Mouse (Mus musculus) forebrain, embryonic 11.5 days (tissue): ENCODE measurements around the gene Zmym1. TPM values are rescaled to one million over a fixed set of nuclear protein-coding genes. Genes with fewer than 3 reads are reported as not detected.

Experiments
- ATAC-seq: fragments of 200-750 bp; cut with Nextera tagmentation; replicated peaks from 2 replicates; pipeline ENCODE4 v1.8.0; 2017; ENCODE audit warnings: moderate TSS enrichment; ENCODE audit not compliant: low FRiP score
- DNase-seq: peaks from one replicate; pipeline ENCODE4 v3.0.0-alpha.2; 2017; ENCODE audit warnings: low spot score
- H3K27ac ChIP-seq: fragments of 300-500 bp; sonication (generic); 2 replicates; pipeline ENCODE4 v1.5.1; 2014; ENCODE audit warnings: low read depth, low read length
- H3K27me3 ChIP-seq: fragments of 300-500 bp; sonication (generic); 2 replicates; pipeline ENCODE4 v1.6.1; 2014; ENCODE audit warnings: mild to moderate bottlenecking, low read length, mixed read lengths; ENCODE audit not compliant: control insufficient read depth, insufficient read depth
- H3K36me3 ChIP-seq: fragments of 300-500 bp; sonication (generic); 2 replicates; pipeline ENCODE4 v1.6.1; 2014; ENCODE audit warnings: mild to moderate bottlenecking, low read length, moderate library complexity, mixed read lengths; ENCODE audit not compliant: control insufficient read depth, insufficient read depth
- H3K4me1 ChIP-seq: fragments of 300-500 bp; sonication (generic); replicated peaks from 2 replicates; pipeline ENCODE4 v1.6.1; 2014; ENCODE audit warnings: low read length, mixed read lengths; ENCODE audit not compliant: control insufficient read depth, insufficient read depth
- H3K4me2 ChIP-seq: fragments of 300-500 bp; sonication (generic); 2 replicates; pipeline ENCODE4 v1.6.1; 2014; ENCODE audit warnings: low read depth, mild to moderate bottlenecking, low read length, moderate library complexity, mixed read lengths; ENCODE audit not compliant: severe bottlenecking
- H3K4me3 ChIP-seq: fragments of 300-500 bp; sonication (generic); 2 replicates; pipeline ENCODE4 v1.5.1; 2014; ENCODE audit warnings: low read depth, low read length
- H3K9ac ChIP-seq: fragments of 300-500 bp; sonication (generic); 2 replicates; pipeline ENCODE4 v1.6.1; 2014; ENCODE audit warnings: low read length
- H3K9me3 ChIP-seq: fragments of 300-500 bp; sonication (generic); 2 replicates; pipeline ENCODE4 v1.6.1; 2016; ENCODE audit warnings: low read length, mixed read lengths; ENCODE audit not compliant: control insufficient read depth
- WGBS: fragments of 180-500 bp; shearing (Covaris S2); extraction: QIAGEN DNeasy Blood & Tissue Kit; methylation state at CpG from one replicate; pipeline ENCODE4 v1.1.7; 2014; 5-methylcytosine and 5-hydroxymethylcytosine counted together
- polyA plus RNA-seq: library from polyadenylated mRNA; unstranded; fragments of >200 nt; fragmentation: Nextera tagmentation; extraction: Ambion mirVana; gene quantifications from 2 replicates; pipeline ENCODE4 v1.2.1, GENCODE M21; 2014

Gene Zmym1
- polyA plus RNA-seq, 1 experiment from 2014 or later, result 37.3 TPM

GRCm38 (mm10) chr4:127076875-127077548, 16.1 kb upstream of the Zmym1 start, which contains the start of gene Zmym6:
Gene Zmym6 (plus strand): TSS chr4:127077383.
- Histone ChIP-seq H3K27ac (peak within 1 kb of the TSS; percentile 68; the same call in 1 of the 2 replicates), H3K9me3 (no peaks in the 10 kb centered on the region), H3K4me2 (peak within 1 kb of the TSS; percentile 62), H3K9ac (peak within 1 kb of the TSS; percentile 69), H3K4me1 (no peaks in the 10 kb centered on the region), H3K36me3 (no peaks in the 10 kb centered on the region), H3K27me3 (no peaks in the 10 kb centered on the region), H3K4me3 (peak within 1 kb of the TSS; percentile 54)
- ATAC-seq, result peak; percentile 96
- peak; percentile 97 for DNase-seq
- under 1% methylated on average over 46 of the region's 46 CpGs for WGBS

GRCm38 (mm10) chr4:127074915-127075314, 14.0 kb upstream of the Zmym1 start:
- no peak overlapping the region for H3K4me3 ChIP-seq
- no peak overlapping the region for H3K27ac ChIP-seq
- DNase-seq, result no peak
- ATAC-seq, result no peak
- H3K9ac ChIP-seq, result no peak overlapping the region
- H3K9me3 ChIP-seq, result no peaks in the 10 kb centered on the region
- no peaks in the 10 kb centered on the region for H3K36me3 ChIP-seq
- no peaks in the 10 kb centered on the region for H3K4me1 ChIP-seq
- 74% methylated on average over 1 of the region's 1 CpGs for WGBS
- H3K27me3 ChIP-seq, result no peaks in the 10 kb centered on the region
- no peak overlapping the region for H3K4me2 ChIP-seq

- H3K9me3 ChIP-seq, result no peaks in the 10 kb centered on the region
- ATAC-seq (no peak), DNase-seq (no peak)
Observed at GRCm38 (mm10) chr4:127064051-127064450, 3.1 kb upstream of the Zmym1 start.

GRCm38 (mm10) chr4:127054522-127055198, 6.3 kb downstream of the Zmym1 start:
- ATAC-seq, result no peak
- no peaks in the 10 kb centered on the region for H3K4me1 ChIP-seq
- no peak overlapping the region for H3K4me3 ChIP-seq
- H3K9ac ChIP-seq, result no peak overlapping the region
- H3K36me3 ChIP-seq, result peaks cover 4% of the 10 kb centered on the region; the same call in 1 of the 2 replicates
- no peaks in the 10 kb centered on the region for H3K9me3 ChIP-seq
- H3K4me2 ChIP-seq, result no peak overlapping the region
- H3K27me3 ChIP-seq, result no peaks in the 10 kb centered on the region
- no peak for DNase-seq
- 82% methylated on average over 7 of the region's 7 CpGs for whole genome bisulfite sequencing
- H3K27ac ChIP-seq, result no peak overlapping the region

More at GRCm38 (mm10) chr4:127064051-127064450, 3.1 kb upstream of the Zmym1 start:
- Histone ChIP-seq H3K4me3 (no peak overlapping the region), H3K9ac (no peak overlapping the region), H3K27ac (no peak overlapping the region), H3K4me2 (no peak overlapping the region), H3K36me3 (no peaks in the 10 kb centered on the region), H3K27me3 (no peaks in the 10 kb centered on the region), H3K4me1 (no peaks in the 10 kb centered on the region)
- 47% methylated on average over 1 of the region's 1 CpGs for WGBS

- H3K4me2 ChIP-seq, result no peak overlapping the region
- no peaks in the 10 kb centered on the region for H3K27me3 ChIP-seq
- no peak for ATAC-seq
- WGBS, result 94% methylated on average over 5 of the region's 5 CpGs
- H3K4me1 ChIP-seq, result no peaks in the 10 kb centered on the region
- no peak overlapping the region for H3K9ac ChIP-seq
- no peak overlapping the region for H3K4me3 ChIP-seq
- no peaks in the 10 kb centered on the region for H3K9me3 ChIP-seq
- no peak for DNase-seq
- H3K27ac ChIP-seq, result no peak overlapping the region
- peaks cover 11% of the 10 kb centered on the region; the same call in 1 of the 2 replicates for H3K36me3 ChIP-seq
Observed at GRCm38 (mm10) chr4:127053071-127053470, 7.9 kb downstream of the Zmym1 start.

GRCm38 (mm10) chr4:127051121-127051520, 9.8 kb downstream of the Zmym1 start:
- WGBS, result 91% methylated on average over 8 of the region's 8 CpGs
- Histone ChIP-seq H3K27me3 (no peaks in the 10 kb centered on the region), H3K4me2 (no peak overlapping the region), H3K4me1 (no peaks in the 10 kb centered on the region), H3K4me3 (no peak overlapping the region), H3K36me3 (peaks cover 11% of the 10 kb centered on the region; the same call in 1 of the 2 replicates), H3K9me3 (no peaks in the 10 kb centered on the region), H3K9ac (no peak overlapping the region), H3K27ac (no peak overlapping the region)
- DNase-seq (no peak), ATAC-seq (no peak)

- WGBS, result 94% methylated on average over 4 of the region's 4 CpGs
- H3K36me3 ChIP-seq, result no peaks in the 10 kb centered on the region; the same call in 1 of the 2 replicates
- no peak overlapping the region for H3K4me3 ChIP-seq
- DNase-seq, result no peak
- H3K27me3 ChIP-seq, result no peaks in the 10 kb centered on the region
- no peak overlapping the region for H3K4me2 ChIP-seq
- no peaks in the 10 kb centered on the region for H3K4me1 ChIP-seq
- no peak overlapping the region for H3K9ac ChIP-seq
- H3K9me3 ChIP-seq, result no peaks in the 10 kb centered on the region
- no peak for ATAC-seq
- H3K27ac ChIP-seq, result no peak overlapping the region
Observed at GRCm38 (mm10) chr4:127043540-127043939, 17.4 kb downstream of the Zmym1 start.

GRCm38 (mm10) chr4:127039871-127040483, 21.0 kb downstream of the Zmym1 start:
- no peaks in the 10 kb centered on the region for H3K27me3 ChIP-seq
- H3K27ac ChIP-seq, result no peak overlapping the region
- H3K4me1 ChIP-seq, result no peaks in the 10 kb centered on the region
- 85% methylated on average over 3 of the region's 3 CpGs for WGBS
- peaks cover 16% of the 10 kb centered on the region for H3K36me3 ChIP-seq
- DNase-seq, result no peak
- H3K4me2 ChIP-seq, result no peak overlapping the region
- no peak; the same call in 1 of the 2 replicates for ATAC-seq
- no peaks in the 10 kb centered on the region for H3K9me3 ChIP-seq
- no peak overlapping the region for H3K9ac ChIP-seq
- no peak overlapping the region for H3K4me3 ChIP-seq
